Mouse (Mus musculus) forelimb bud, embryonic 11.5 days (tissue): ENCODE measurements around the gene Cd3eap.

Experiments
- DNase-seq: peaks from one replicate; pipeline ENCODE4 v3.0.0-alpha.2; 2012; ENCODE audit warnings: low read depth, low spot score

Gene Cd3eap

GRCm38 (mm10) chr7:19308454-19309277 lies 50.6 kb downstream of the Cd3eap start:
- peak; percentile 95 for DNase-seq

GRCm38 (mm10) chr7:19307739-19308453 lies 51.4 kb downstream of the Cd3eap start:
- peak; percentile 60 for DNase-seq

GRCm38 (mm10) chr7:19306819-19307738 lies 52.2 kb downstream of the Cd3eap start:
- no peak for DNase-seq
